Mouse (Mus musculus) intestine, embryonic 14.5 days (tissue): ENCODE measurements around the gene Arpc1b. TPM values are rescaled to one million over a fixed set of nuclear protein-coding genes. Genes with fewer than 3 reads are reported as not detected.
A peak's percentile ranks its signal among the peaks of the same experiment; 100 is the strongest.

ENCODE experiments used
- ATAC-seq: fragments of 200-750 bp; cut with Nextera tagmentation; replicated peaks from 2 replicates; pipeline ENCODE4 v1.8.0; 2017; ENCODE audit warnings: low read depth, moderate number of reproducible peaks, moderate TSS enrichment, moderate library complexity; ENCODE audit not compliant: low FRiP score, low TSS enrichment
- DNase-seq: peaks from one replicate; pipeline ENCODE4 v3.0.0-alpha.2; 2018; ENCODE audit warnings: low spot score
- H3K27ac ChIP-seq: fragments of 300-500 bp; sonication (generic); 2 replicates; pipeline ENCODE4 v1.5.1; 2014; ENCODE audit warnings: low read depth, mild to moderate bottlenecking, control low read depth
- H3K27me3 ChIP-seq: fragments of 300-500 bp; sonication (generic); replicated peaks from 2 replicates; pipeline ENCODE4 v1.6.1; 2014; ENCODE audit warnings: low read length, control low read depth; ENCODE audit not compliant: control insufficient read depth, insufficient read depth
- H3K36me3 ChIP-seq: fragments of 300-500 bp; sonication (generic); 2 replicates; pipeline ENCODE4 v1.6.1; 2014; ENCODE audit warnings: low read length, control low read depth; ENCODE audit not compliant: control insufficient read depth, insufficient read depth
- H3K4me1 ChIP-seq: fragments of 300-500 bp; sonication (generic); replicated peaks from 2 replicates; pipeline ENCODE4 v1.6.1; 2014; ENCODE audit warnings: low read length, control low read depth, mixed read lengths; ENCODE audit not compliant: control insufficient read depth, insufficient read depth
- H3K4me2 ChIP-seq: fragments of 300-500 bp; sonication (generic); 2 replicates; pipeline ENCODE4 v1.6.1; 2014; ENCODE audit warnings: low read length
- H3K4me3 ChIP-seq: fragments of 300-500 bp; sonication (generic); 2 replicates; pipeline ENCODE4 v1.5.1; 2014; ENCODE audit warnings: low read depth, low read length, control low read depth, mixed read lengths
- H3K9ac ChIP-seq: fragments of 300-500 bp; sonication (generic); 2 replicates; pipeline ENCODE4 v1.6.1; 2014; ENCODE audit warnings: mild to moderate bottlenecking, low read length
- H3K9me3 ChIP-seq: fragments of 300-500 bp; sonication (generic); 2 replicates; pipeline ENCODE4 v1.6.1; 2016; ENCODE audit warnings: low read length, control low read depth; ENCODE audit not compliant: control insufficient read depth
- WGBS: fragments of 180-500 bp; shearing (Covaris S2); extraction: QIAGEN DNeasy Blood & Tissue Kit; methylation state at CpG from one replicate; pipeline ENCODE4 v1.1.7; 2014; 5-methylcytosine and 5-hydroxymethylcytosine counted together
- polyA plus RNA-seq: library from polyadenylated mRNA; unstranded; fragments of >200 nt; fragmentation: Nextera tagmentation; extraction: Ambion mirVana; gene quantifications from 2 replicates; pipeline ENCODE4 v1.2.1, GENCODE M21; 2014

Gene Arpc1b
- polyA plus RNA-seq, 1 experiment from 2014 or later = 305 TPM

DNA sequence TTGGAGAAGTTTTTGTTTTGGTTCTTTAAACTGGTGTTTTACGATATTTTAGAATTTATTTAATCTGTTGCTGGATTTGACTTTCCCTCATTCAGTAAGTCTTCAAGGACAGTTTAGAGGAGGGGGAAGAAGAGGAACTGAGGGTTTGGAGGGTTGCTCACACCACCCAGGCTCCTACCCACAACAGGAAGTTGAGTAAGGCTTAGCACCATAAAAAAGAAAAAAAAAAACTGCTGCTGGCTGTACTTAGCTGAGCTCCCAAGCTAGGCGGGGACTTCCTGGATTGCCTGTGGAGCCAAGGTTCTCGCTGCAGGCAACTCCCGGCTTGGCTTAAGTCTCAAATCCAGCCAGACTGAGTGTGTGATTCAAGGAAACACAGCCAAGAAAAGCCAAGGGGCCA, 2.3 kb downstream of the Arpc1b start:
- peak; percentile 34; the same call in 1 of the 2 replicates for ATAC-seq
- Histone ChIP-seq H3K36me3 (no peaks in the 10 kb centered on the region), H3K27me3 (no peaks in the 10 kb centered on the region), H3K4me2 (peak overlapping the region; percentile 36), H3K4me1 (peaks cover 20% of the 10 kb centered on the region; the same call in 1 of the 2 replicates), H3K9me3 (0 out of 2 replicates have a peak, but pooled peaks cover 2% of the 10 kb centered on the region), H3K9ac (0 out of 2 replicates have a peak overlapping the region, but pooled peaks have one; percentile 15), H3K27ac (peak overlapping the region; percentile 67), H3K4me3 (peak overlapping the region; percentile 16; the same call in 1 of the 2 replicates)
- DNase-seq = no peak
- WGBS = 24% methylated on average over 4 of the region's 4 CpGs

- Histone ChIP-seq H3K9me3 (0 out of 2 replicates have a peak, but pooled peaks cover 2% of the 10 kb centered on the region), H3K27me3 (no peaks in the 10 kb centered on the region), H3K36me3 (0 out of 2 replicates have a peak, but pooled peaks cover 1% of the 10 kb centered on the region), H3K4me3 (no peak overlapping the region), H3K4me2 (peak overlapping the region; percentile 36), H3K4me1 (peaks cover 20% of the 10 kb centered on the region; the same call in 1 of the 2 replicates), H3K9ac (0 out of 2 replicates have a peak overlapping the region, but pooled peaks have one; percentile 15), H3K27ac (peak overlapping the region; percentile 67; the same call in 1 of the 2 replicates)
- peak; percentile 80 for DNase-seq
- 48% methylated on average over 10 of the region's 10 CpGs for WGBS
- ATAC-seq = no peak; the same call in 1 of the 2 replicates
Observed at GRCm38 (mm10) chr5:145116916-145117315, 2.9 kb downstream of the Arpc1b start.

DNA sequence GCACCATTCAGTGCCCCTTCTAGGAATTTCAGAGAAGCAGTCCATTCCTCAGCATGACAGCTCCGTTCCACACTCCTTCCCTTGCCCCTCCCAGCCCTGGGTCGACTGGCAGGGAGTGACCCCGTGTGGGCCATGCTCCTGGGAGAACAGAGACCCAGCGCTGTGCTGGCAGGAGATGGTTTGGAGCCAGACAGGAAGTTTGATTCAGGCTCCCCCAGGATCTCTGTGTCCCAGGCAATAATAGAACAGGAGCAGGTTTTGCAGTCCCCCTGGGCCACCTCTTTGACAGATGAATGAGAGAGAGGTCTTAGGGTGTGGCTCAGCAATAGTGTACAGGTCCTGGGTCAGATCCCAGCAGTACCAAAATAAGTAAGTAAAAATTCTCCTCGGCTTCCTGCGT, 4.0 kb downstream of the Arpc1b start:
- DNase-seq (no peak), ATAC-seq (no peak)
- WGBS = 57% methylated on average over 6 of the region's 6 CpGs
- Histone ChIP-seq H3K27me3 (no peaks in the 10 kb centered on the region), H3K36me3 (peaks cover 10% of the 10 kb centered on the region), H3K4me2 (no peak overlapping the region), H3K9me3 (0 out of 2 replicates have a peak, but pooled peaks cover 2% of the 10 kb centered on the region), H3K27ac (no peak overlapping the region), H3K4me1 (peaks cover 20% of the 10 kb centered on the region; the same call in 1 of the 2 replicates), H3K9ac (no peak overlapping the region), H3K4me3 (no peak overlapping the region)

DNA sequence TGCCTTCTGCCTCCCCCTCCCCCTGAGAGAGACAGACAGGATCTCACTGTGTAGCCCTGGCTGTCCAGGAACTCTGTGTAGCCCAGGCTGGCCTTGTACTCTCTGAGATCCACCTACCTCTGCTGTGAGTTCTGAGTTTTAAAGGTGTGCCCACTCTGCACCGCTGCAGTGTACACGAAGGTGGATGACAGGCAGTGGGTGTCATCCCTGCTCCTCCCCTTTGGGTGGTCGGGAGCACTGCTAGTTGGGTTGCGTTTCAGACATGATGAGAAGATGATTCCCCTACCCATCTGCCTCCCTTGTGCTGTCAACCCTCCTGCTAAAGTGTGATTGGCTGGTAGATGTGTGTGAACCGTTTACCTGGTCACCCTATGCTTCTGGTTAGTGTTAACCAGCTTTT, 4.4 kb downstream of the Arpc1b start:
- Histone ChIP-seq H3K9ac (no peak overlapping the region), H3K4me1 (peaks cover 20% of the 10 kb centered on the region; the same call in 1 of the 2 replicates), H3K36me3 (peaks cover 15% of the 10 kb centered on the region), H3K27ac (no peak overlapping the region), H3K4me2 (no peak overlapping the region), H3K27me3 (no peaks in the 10 kb centered on the region), H3K9me3 (0 out of 2 replicates have a peak, but pooled peaks cover 2% of the 10 kb centered on the region), H3K4me3 (no peak overlapping the region)
- ATAC-seq = no peak
- DNase-seq = no peak
- WGBS = 85% methylated on average over 5 of the region's 5 CpGs

DNA sequence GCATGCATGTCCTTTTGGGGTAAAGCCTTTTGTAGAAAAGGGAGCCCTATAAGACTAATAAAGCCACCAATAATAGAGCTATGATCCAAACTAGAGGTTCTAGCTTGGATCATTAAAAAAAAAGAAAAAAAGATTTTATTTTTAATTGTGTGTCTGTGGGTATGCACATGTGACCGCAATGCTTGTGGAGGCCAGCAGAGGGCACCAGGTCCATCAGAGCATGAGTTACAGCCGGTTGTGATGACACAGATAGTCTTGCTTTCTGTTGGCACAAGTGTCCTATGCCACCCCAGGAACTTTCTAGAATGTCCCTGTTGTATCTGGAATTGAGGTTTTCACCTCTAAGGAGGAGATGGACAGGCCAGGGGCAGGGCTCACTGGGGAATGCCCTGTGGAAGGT, 5.4 kb downstream of the Arpc1b start:
- ATAC-seq (no peak), DNase-seq (no peak)
- H3K27ac ChIP-seq = no peak overlapping the region
- H3K9me3 ChIP-seq = 0 out of 2 replicates have a peak, but pooled peaks cover 2% of the 10 kb centered on the region
- no peak overlapping the region for H3K4me3 ChIP-seq
- 85% methylated on average over 2 of the region's 2 CpGs for WGBS
- H3K4me1 ChIP-seq = peaks cover 20% of the 10 kb centered on the region; the same call in 1 of the 2 replicates
- no peaks in the 10 kb centered on the region for H3K27me3 ChIP-seq
- no peak overlapping the region for H3K4me2 ChIP-seq
- no peak overlapping the region for H3K9ac ChIP-seq
- peaks cover 24% of the 10 kb centered on the region for H3K36me3 ChIP-seq

DNA sequence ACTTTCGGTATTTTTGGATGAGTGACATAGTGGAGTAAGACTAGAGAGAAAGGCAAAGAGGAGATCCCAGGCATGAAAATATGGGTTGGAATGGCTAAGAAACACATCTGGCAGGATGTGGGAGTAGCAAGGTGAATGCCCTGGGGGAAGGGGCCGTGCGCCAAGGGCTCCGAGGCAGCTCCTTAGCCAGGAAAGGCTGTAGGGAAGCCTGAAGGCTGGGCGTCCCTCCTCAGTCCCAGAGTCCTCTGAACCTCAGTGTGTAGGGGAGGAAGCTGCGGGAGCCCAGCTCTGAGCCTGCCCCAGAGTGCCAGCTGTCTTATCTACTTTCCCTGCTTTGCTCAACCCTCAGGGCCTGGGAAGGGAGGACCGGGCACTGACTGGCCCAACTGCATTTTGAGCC, 6.9 kb downstream of the Arpc1b start:
- peaks cover 37% of the 10 kb centered on the region for H3K36me3 ChIP-seq
- ATAC-seq = no peak

DNA sequence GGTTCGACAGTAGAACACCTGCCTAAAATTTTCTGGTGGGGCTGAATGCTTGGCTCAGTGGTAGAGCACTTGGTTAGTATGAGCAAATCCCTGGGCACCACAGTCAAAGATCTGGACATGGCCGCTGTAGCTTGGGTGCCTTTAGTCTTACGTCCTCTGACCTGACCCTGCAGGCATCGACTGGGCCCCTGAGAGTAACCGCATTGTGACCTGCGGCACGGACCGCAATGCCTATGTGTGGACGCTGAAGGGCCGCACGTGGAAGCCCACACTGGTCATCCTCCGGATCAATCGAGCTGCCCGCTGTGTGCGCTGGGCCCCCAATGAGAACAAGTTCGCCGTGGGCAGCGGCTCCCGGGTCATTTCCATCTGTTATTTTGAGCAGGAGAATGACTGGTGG, 9.4 kb downstream of the Arpc1b start:
- no peak overlapping the region for H3K27ac ChIP-seq
- no peak overlapping the region for H3K4me2 ChIP-seq
- ATAC-seq (no peak), DNase-seq (no peak)
- H3K4me1 ChIP-seq = no peaks in the 10 kb centered on the region
- H3K4me3 ChIP-seq = no peak overlapping the region
- 0 out of 2 replicates have a peak, but pooled peaks cover 2% of the 10 kb centered on the region for H3K9me3 ChIP-seq
- H3K9ac ChIP-seq = no peak overlapping the region
- no peaks in the 10 kb centered on the region for H3K27me3 ChIP-seq
- peaks cover 61% of the 10 kb centered on the region for H3K36me3 ChIP-seq
- 96% methylated on average over 19 of the region's 19 CpGs for WGBS

More for the DNA sequence above, 6.9 kb downstream of the Arpc1b start:
- no peak overlapping the region for H3K27ac ChIP-seq
- no peak for DNase-seq
- H3K27me3 ChIP-seq = no peaks in the 10 kb centered on the region
- no peak overlapping the region for H3K4me3 ChIP-seq
- 65% methylated on average over 7 of the region's 7 CpGs for WGBS
- H3K4me2 ChIP-seq = no peak overlapping the region
- peaks cover 9% of the 10 kb centered on the region; the same call in 1 of the 2 replicates for H3K4me1 ChIP-seq
- no peak overlapping the region for H3K9ac ChIP-seq
- H3K9me3 ChIP-seq = 0 out of 2 replicates have a peak, but pooled peaks cover 2% of the 10 kb centered on the region

DNA sequence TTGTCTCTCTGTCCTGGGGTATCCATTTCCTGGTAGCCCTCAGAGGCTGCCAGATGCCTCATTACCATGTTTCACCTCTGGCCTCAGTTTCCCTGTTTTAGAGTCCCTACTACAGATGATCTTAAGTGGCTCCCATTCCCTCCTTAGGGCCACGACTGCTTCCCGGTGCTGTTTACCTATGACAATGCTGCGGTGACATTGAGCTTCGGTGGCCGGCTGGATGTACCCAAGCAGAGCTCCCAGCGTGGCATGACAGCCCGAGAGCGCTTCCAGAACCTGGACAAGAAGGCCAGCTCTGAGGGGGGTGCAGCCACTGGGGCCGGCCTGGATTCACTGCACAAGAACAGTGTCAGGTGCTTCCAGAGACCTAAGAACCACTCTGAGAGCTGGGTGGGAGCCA, 12.6 kb downstream of the Arpc1b start:
- no peak overlapping the region for H3K4me3 ChIP-seq
- no peak overlapping the region for H3K9ac ChIP-seq
- H3K27ac ChIP-seq = no peak overlapping the region
- no peaks in the 10 kb centered on the region for H3K27me3 ChIP-seq
- no peaks in the 10 kb centered on the region for H3K9me3 ChIP-seq
- H3K4me1 ChIP-seq = no peaks in the 10 kb centered on the region
- ATAC-seq (no peak), DNase-seq (no peak)
- peaks cover 88% of the 10 kb centered on the region for H3K36me3 ChIP-seq
- 91% methylated on average over 9 of the region's 9 CpGs for WGBS
- no peak overlapping the region for H3K4me2 ChIP-seq

DNA sequence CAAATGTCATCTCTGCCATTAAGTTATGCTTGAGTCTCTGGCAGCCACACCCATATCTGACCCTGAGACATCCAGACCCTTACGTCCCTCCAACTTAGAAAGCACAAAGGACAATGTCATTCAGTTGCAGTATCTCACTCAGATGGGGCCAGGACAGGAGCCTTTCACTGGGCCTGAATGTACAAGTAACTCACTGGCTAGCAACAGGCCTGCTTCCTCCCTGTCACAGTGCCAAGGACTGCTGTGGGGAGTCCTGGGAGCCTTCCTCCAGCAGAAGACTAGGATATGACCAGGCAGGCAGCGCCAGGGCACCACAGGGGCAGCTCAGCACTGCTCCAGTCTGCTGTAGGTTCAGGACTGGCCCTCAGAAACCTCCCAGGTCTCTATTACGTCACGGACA, 15.1 kb downstream of the Arpc1b start:
- no peak overlapping the region for H3K4me3 ChIP-seq
- H3K36me3 ChIP-seq = peaks cover 92% of the 10 kb centered on the region
- H3K4me1 ChIP-seq = no peaks in the 10 kb centered on the region
- DNase-seq (no peak), ATAC-seq (no peak)
- no peaks in the 10 kb centered on the region for H3K27me3 ChIP-seq
- H3K4me2 ChIP-seq = no peak overlapping the region
- WGBS = 91% methylated on average over 4 of the region's 4 CpGs
- no peaks in the 10 kb centered on the region for H3K9me3 ChIP-seq
- no peak overlapping the region for H3K27ac ChIP-seq
- no peak overlapping the region for H3K9ac ChIP-seq
